Mouse (Mus musculus) splenic B cell, adult 2 months (primary cell): ENCODE results near the gene Tmem176b.
"Not testable (repeated sequence)": the region's sequence is repeated elsewhere in the genome, so short reads cannot be mapped to it uniquely, and the experiment has no call there.

Experiments used
- DNase-seq: peaks from one replicate; pipeline ENCODE4 v3.0.0-alpha.2; 2011; ENCODE audit warnings: low read depth, low spot score
- H3K27me3 ChIP-seq: 2 replicates; pipeline ENCODE4 v1.6.1; 2012; ENCODE audit warnings: mild to moderate bottlenecking, low read length, moderate library complexity, mixed read lengths; ENCODE audit not compliant: control insufficient read depth, poor library complexity, insufficient read depth, severe bottlenecking
- H3K36me3 ChIP-seq: 2 replicates; pipeline ENCODE4 v1.6.1; 2012; ENCODE audit warnings: mild to moderate bottlenecking, low read length, moderate library complexity, mixed read lengths; ENCODE audit not compliant: control insufficient read depth, poor library complexity, insufficient read depth, severe bottlenecking

Gene Tmem176b

GRCm38 (mm10) chr6:48840973-48841625, at the start of gene Tmem176b:
Gene Tmem176b (minus strand): TSS chr6:48841496.
- H3K36me3 ChIP-seq = no peaks in the 10 kb centered on the region
- no peaks in the 10 kb centered on the region for H3K27me3 ChIP-seq
- peak; percentile 32 for DNase-seq

GRCm38 (mm10) chr6:48876510-48877135, 35.3 kb upstream of the Tmem176b start:
- Histone ChIP-seq H3K36me3 (no peaks in the 10 kb centered on the region), H3K27me3 (no peaks in the 10 kb centered on the region)
- no peak for DNase-seq

DNA sequence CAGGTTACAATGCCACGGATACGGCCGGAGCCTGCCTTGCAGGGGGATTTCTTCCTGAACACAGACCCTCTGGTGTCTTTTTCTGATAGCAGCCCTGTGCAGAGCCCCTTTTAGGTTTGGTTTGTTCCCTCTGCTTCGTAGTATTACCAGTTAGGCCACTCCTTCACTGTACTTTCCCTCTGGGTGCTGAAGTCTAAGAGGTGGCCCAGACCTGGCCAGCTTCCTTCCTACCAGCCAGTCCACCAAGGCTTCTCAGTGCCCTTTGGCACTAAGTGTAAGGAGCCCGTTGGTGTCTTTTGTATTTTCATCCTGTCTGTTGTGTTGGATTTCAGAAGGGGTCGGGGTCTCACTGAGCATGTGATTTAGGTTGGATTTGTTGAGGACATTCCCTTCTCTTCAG, 34.2 kb upstream of the Tmem176b start:
- Histone ChIP-seq H3K27me3 (no peaks in the 10 kb centered on the region), H3K36me3 (no peaks in the 10 kb centered on the region)
- DNase-seq = no peak

GRCm38 (mm10) chr6:48874576-48874975, 33.3 kb upstream of the Tmem176b start:
- Histone ChIP-seq H3K27me3 (no peaks in the 10 kb centered on the region), H3K36me3 (no peaks in the 10 kb centered on the region)
- DNase-seq = no peak

- H3K27me3 ChIP-seq = no peaks in the 10 kb centered on the region
- H3K36me3 ChIP-seq = no peaks in the 10 kb centered on the region
- DNase-seq = no peak
Measured at GRCm38 (mm10) chr6:48872596-48872995, 31.3 kb upstream of the Tmem176b start, which contains the start of gene Aoc1. Gene Aoc1 (plus strand): TSS chr6:48872896.

DNA sequence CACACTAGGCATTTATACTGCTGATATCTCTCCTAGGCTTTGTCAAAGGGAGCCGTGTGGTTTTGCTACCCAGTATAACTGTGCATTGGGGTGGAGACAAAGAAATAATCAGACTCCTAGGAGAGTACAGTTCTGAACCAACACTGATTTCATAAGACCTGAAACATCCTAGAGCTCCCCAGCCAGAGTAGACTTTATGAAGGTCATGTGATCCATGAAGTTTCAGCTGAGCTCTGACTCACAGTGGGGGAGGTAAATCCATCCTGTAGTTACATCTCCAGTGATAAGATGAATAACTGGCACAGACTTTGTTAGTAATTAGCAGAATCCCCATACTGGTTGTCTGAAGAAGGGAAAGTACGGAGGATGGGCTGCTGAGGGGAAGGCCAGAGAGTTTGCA, 28.5 kb upstream of the Tmem176b start:
- Histone ChIP-seq H3K36me3 (no peaks in the 10 kb centered on the region), H3K27me3 (no peaks in the 10 kb centered on the region)
- DNase-seq = no peak

DNA sequence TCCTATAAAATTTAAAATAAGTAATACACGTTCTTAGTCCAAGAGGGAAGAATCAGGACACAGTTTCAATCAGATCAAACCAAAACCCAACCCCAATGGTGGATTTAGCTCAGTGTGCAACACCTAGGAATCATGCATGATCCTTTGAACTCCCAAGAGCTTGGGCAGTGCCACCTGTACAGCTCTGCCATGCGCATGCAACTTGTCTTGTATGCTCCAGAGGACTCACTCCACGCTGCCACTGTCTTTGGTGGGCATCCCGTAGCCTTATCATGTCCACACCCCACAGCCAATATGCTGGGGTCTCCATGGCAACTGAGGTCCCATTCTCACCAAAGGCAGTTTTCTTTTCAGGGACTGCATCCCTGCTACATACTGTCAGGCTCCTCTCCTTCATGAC, 25.9 kb upstream of the Tmem176b start:
- no peaks in the 10 kb centered on the region for H3K36me3 ChIP-seq

DNA sequence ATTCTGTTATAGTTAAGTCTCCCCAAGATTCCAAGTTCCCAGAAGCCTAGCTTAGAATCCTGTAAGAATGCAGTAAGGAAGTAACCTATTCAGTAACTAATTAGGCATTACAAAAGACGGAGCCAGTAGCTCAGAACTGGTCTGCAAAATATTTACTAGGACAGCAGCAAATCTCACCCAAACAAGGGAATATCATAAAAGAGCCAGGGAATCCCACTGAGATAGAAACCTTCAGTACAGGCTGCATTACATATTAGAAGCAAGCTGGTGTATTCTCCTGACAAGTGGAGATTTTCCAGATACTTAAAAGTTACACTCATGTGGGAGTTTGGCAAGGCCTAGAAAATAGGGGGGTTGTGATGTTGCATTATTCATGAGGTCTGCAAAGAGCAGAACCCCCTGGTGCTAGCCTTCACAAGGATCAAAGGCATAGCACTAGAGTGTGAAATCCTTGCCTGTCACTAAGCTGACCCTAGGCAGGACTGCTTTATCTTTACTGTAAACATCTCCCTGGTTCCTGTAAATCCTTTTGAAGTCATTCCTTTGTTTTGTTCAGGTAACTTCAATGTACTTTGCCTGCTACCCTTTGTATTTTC, 25.2 kb upstream of the Tmem176b start:
- not testable (repeated sequence) for H3K36me3 ChIP-seq, H3K27me3 ChIP-seq, DNase-seq

More for the DNA sequence above, 25.9 kb upstream of the Tmem176b start:
- no peak for DNase-seq
- no peaks in the 10 kb centered on the region for H3K27me3 ChIP-seq

DNA sequence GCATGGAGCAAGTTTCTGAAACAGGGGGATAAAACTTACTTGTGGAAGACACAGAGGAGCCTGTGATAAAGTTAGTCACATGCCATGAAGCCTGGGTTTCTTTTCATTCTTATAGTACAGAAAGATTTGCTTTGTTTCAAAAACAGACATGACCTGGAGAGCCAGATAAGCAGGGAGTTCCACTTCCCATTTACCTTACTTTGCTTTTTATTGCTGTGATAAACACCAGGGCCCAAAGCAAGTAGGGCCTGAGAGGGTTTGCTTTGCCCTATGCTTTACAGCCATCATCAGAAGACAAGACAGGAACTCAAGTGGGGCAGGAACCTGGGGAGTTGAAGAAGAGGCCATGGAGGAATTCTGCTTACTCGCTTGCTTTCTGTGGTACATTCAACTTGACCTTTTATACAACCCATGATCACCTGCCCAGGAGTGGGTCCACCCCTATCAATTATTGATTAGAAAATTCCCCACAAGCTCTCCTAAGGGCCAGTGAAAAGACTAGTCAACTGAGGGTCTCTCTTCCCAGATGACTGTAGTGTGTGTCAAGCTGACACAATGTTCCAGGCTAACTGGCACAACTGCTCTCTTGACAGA, 24.0 kb upstream of the Tmem176b start:
- Histone ChIP-seq H3K27me3 (no peaks in the 10 kb centered on the region), H3K36me3 (no peaks in the 10 kb centered on the region)
- no peak for DNase-seq

GRCm38 (mm10) chr6:48864723-48865122, 23.4 kb upstream of the Tmem176b start:
- Histone ChIP-seq H3K36me3 (no peaks in the 10 kb centered on the region), H3K27me3 (no peaks in the 10 kb centered on the region)

GRCm38 (mm10) chr6:48864181-48864580, 22.9 kb upstream of the Tmem176b start:
- DNase-seq = no peak
- H3K36me3 ChIP-seq = no peaks in the 10 kb centered on the region
- no peaks in the 10 kb centered on the region for H3K27me3 ChIP-seq

More at GRCm38 (mm10) chr6:48864723-48865122, 23.4 kb upstream of the Tmem176b start:
- no peak for DNase-seq

DNA sequence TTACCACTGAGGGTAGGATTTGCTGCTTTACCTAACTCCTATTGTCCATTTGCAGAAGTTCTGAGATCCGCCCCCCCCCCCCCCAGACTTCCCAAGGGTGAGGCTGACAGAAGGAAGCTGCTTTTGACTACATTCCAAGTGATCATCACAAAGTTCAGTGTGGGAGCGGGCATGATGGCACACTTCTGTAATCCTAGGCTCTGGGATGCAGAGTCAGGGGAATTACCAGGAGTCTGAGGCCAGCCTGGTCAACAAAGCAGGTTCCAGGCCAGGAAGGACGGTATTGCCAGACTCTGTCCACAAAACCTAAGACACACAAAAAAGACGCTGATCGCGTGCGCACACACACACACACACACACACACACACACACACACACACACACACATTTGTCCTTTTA, 22.2 kb upstream of the Tmem176b start:
- no peaks in the 10 kb centered on the region for H3K36me3 ChIP-seq
- no peak for DNase-seq
- H3K27me3 ChIP-seq = no peaks in the 10 kb centered on the region

DNA sequence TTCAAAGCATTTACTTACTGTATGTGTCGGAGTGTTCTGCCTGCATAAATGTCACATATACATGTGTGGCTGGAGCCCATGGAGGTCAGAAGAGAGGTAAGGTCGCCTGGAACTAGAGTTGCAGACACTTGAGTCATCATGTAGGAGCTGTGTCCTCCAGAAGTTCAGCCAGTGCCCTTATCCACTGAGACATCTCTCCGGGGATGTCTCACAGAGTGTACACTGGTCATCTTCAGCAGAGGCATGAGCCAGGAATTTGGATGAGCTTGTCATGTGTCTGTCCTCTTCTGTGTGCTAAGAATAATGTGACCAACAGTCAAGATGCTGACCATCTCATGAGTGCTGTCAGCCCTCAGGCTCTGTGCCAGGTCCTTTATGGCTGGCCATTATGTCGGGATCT, 21.5 kb upstream of the Tmem176b start:
- H3K36me3 ChIP-seq = no peaks in the 10 kb centered on the region
- DNase-seq = no peak
- H3K27me3 ChIP-seq = no peaks in the 10 kb centered on the region

DNA sequence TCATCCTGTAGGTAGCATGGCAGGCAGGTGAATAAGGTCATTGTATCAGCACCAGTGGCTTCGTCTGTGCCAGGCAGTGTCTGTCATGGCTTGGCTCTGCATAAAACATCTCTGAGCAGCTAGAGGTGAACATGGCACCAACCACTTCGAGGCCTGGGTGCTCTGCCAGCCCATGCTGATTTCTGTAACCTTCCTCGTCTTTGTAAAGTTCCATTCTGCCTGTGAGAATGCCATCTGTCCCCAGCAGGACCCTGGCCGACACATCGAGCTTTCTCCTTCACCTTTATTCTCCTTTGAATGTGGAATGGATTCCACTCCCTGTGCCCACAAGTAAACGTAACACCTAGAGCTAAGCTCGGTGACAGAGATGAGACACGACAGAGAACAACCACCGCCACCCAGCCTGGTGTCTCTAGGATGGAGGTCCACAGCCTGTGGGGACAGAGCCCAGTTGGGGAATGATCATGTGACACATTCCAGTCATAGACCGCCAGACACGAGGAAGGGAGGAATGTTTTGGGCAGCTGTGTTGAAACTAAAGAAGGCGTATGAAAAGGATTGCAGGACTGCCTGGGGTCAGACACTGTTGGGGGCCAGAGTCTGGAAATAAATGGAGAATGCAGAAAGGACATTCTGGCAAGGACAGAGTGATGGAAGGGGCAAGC, 20.5 kb upstream of the Tmem176b start:
- H3K27me3 ChIP-seq = no peaks in the 10 kb centered on the region
- DNase-seq = no peak
- H3K36me3 ChIP-seq = no peaks in the 10 kb centered on the region

DNA sequence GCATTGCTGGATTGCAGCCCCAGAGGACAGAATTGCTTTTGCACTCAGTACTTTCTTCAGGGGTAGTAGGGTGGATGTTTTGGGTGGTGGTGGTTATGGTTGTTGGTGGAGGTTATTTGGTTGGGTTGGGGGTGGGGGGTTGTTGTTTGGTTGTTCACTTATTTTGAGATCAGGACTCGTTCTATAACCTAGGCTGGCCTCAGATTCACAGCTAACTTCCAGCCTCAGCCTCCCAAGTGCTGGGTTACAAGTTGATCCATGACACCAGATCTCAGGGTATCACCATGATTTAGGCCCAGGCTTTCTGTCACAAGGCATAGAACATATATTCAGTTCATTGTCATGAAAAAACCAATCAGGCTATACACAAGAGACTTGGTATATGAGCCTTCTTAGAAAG, 19.6 kb upstream of the Tmem176b start:
- Histone ChIP-seq H3K27me3 (no peaks in the 10 kb centered on the region), H3K36me3 (no peaks in the 10 kb centered on the region)
- DNase-seq = no peak
